Mouse (Mus musculus) spleen, postnatal 14 days (tissue): ENCODE measurements around the gene Ablim1.
A peak's percentile ranks its signal among the peaks of the same experiment; 100 is the strongest.

Source experiments
- DNase-seq, 2 experiments: peaks; one replicate each; pipeline ENCODE4 v3.0.0; 2021 to 2022; ENCODE audit warnings: low spot score in 2 of 2

Gene Ablim1

GRCm38 (mm10) chr19:57222657-57223056 is 92.1 kb downstream of the Ablim1 start:
- DNase-seq: no peak

GRCm38 (mm10) chr19:57221684-57222235 is 93.0 kb downstream of the Ablim1 start:
- DNase-seq: no peak

- no peak for DNase-seq
Measured at GRCm38 (mm10) chr19:57219758-57220157, 95.0 kb downstream of the Ablim1 start.

- no peak for DNase-seq
Measured at GRCm38 (mm10) chr19:57217161-57217560, 97.6 kb downstream of the Ablim1 start.

- DNase-seq: no peak
Measured at GRCm38 (mm10) chr19:57215527-57215926, 99.2 kb downstream of the Ablim1 start.

- DNase-seq: no peak
Measured at GRCm38 (mm10) chr19:57212406-57212805, 102.3 kb downstream of the Ablim1 start.

GRCm38 (mm10) chr19:57211444-57212111 is 103.1 kb downstream of the Ablim1 start:
- no peak for DNase-seq

GRCm38 (mm10) chr19:57210924-57211323 is 103.8 kb downstream of the Ablim1 start:
- DNase-seq: no peak

GRCm38 (mm10) chr19:57204101-57204500 is 110.6 kb downstream of the Ablim1 start:
- DNase-seq: no peak

- DNase-seq: no peak
Measured at GRCm38 (mm10) chr19:57202554-57202953, 112.2 kb downstream of the Ablim1 start.

- no peak for DNase-seq
Measured at GRCm38 (mm10) chr19:57201090-57201483, 113.6 kb downstream of the Ablim1 start.

- DNase-seq: no peak
Measured at GRCm38 (mm10) chr19:57200477-57201089, 114.1 kb downstream of the Ablim1 start.

GRCm38 (mm10) chr19:57199361-57199760 is 115.4 kb downstream of the Ablim1 start:
- DNase-seq: no peak

GRCm38 (mm10) chr19:57198531-57198930 is 116.2 kb downstream of the Ablim1 start:
- DNase-seq: no peak

- DNase-seq: no peak
Measured at GRCm38 (mm10) chr19:57198029-57198428, 116.7 kb downstream of the Ablim1 start.

- peak in 1 of 2 experiments; percentile 23 for DNase-seq
Measured at GRCm38 (mm10) chr19:57197043-57197817, 117.5 kb downstream of the Ablim1 start.

GRCm38 (mm10) chr19:57196616-57197015 is 118.1 kb downstream of the Ablim1 start:
- DNase-seq: no peak

- no peak for DNase-seq
Measured at GRCm38 (mm10) chr19:57195169-57195930, 119.4 kb downstream of the Ablim1 start.

- no peak for DNase-seq
Measured at GRCm38 (mm10) chr19:57193958-57194357, 120.8 kb downstream of the Ablim1 start.

- no peak for DNase-seq
Measured at GRCm38 (mm10) chr19:57193382-57193781, 121.3 kb downstream of the Ablim1 start.

GRCm38 (mm10) chr19:57191109-57191508 is 123.6 kb downstream of the Ablim1 start:
- no peak for DNase-seq

GRCm38 (mm10) chr19:57189427-57189826 is 125.3 kb downstream of the Ablim1 start:
- DNase-seq: no peak
